Mouse (Mus musculus) bone marrow macrophage, adult 2 months (primary cell): ENCODE data around the gene Marveld1. TPM values are rescaled to one million over a fixed set of nuclear protein-coding genes. Genes with fewer than 3 reads are reported as not detected.

Source experiments
- H3K27ac ChIP-seq: 2 replicates; pipeline ENCODE4 v1.5.1; 2012; ENCODE audit warnings: low read depth, low read length; ENCODE audit not compliant: insufficient read depth
- H3K4me1 ChIP-seq: 2 replicates; pipeline ENCODE4 v1.6.1; 2012; ENCODE audit warnings: low read length; ENCODE audit not compliant: control insufficient read depth, insufficient read depth
- H3K4me3 ChIP-seq: 2 replicates; pipeline ENCODE4 v1.5.1; 2012; ENCODE audit warnings: mild to moderate bottlenecking, low read length, moderate library complexity; ENCODE audit not compliant: insufficient read depth
- CTCF ChIP-seq: IDR thresholded peaks from 2 replicates; pipeline ENCODE4 v1.5.1; 2012; ENCODE audit warnings: low read depth, mild to moderate bottlenecking, low read length, moderate library complexity
- POLR2A ChIP-seq: IDR thresholded peaks from 2 replicates; pipeline ENCODE4 v1.6.1; 2012; ENCODE audit warnings: mild to moderate bottlenecking, low read depth, low read length, borderline replicate concordance
- polyA plus RNA-seq: library from polyadenylated mRNA; stranded (reverse); fragments of >200 nt; gene quantifications from 2 replicates; pipeline ENCODE4 v1.2.4, GENCODE M21; 2012; ENCODE audit not compliant: missing spikeins, insufficient read depth, insufficient read length

The Marveld1 gene
- polyA plus RNA-seq, 1 experiment = 32.4 TPM

GRCm38 (mm10) chr19:42196378-42196777 is 49.2 kb downstream of the Marveld1 start:
- Histone ChIP-seq H3K4me1 (no peaks in the 10 kb centered on the region), H3K27ac (no peak overlapping the region), H3K4me3 (no peak overlapping the region)
- TF ChIP-seq POLR2A (no peak), CTCF (no peak)

GRCm38 (mm10) chr19:42197066-42197465 is 49.9 kb downstream of the Marveld1 start:
- TF ChIP-seq CTCF = no peak
- TF ChIP-seq POLR2A = no peak
- Histone ChIP-seq H3K4me1 (no peaks in the 10 kb centered on the region), H3K27ac (no peak overlapping the region), H3K4me3 (no peak overlapping the region)

GRCm38 (mm10) chr19:42198026-42198425 is 50.8 kb downstream of the Marveld1 start:
- no peak overlapping the region for H3K4me3 ChIP-seq
- no peak overlapping the region for H3K27ac ChIP-seq
- no peaks in the 10 kb centered on the region for H3K4me1 ChIP-seq
- TF ChIP-seq CTCF (no peak), POLR2A (no peak)

Other genes with a start within 250 kb of the Marveld1 start
- 256 and 259 TPM in 2 replicates for gene Pgam1, start 235.5 kb upstream of the Marveld1 start, polyA plus RNA-seq
- gene Exosc1, start 214.0 kb upstream of the Marveld1 start, polyA plus RNA-seq = 17.8 and 19.0 TPM in 2 replicates
- 43.9 and 44.3 TPM in 2 replicates for gene Zdhhc16, start 213.9 kb upstream of the Marveld1 start, polyA plus RNA-seq
- gene Mms19, start 166.2 kb upstream of the Marveld1 start, polyA plus RNA-seq = 43.7 and 57.0 TPM in 2 replicates
- gene Ubtd1, start 165.6 kb upstream of the Marveld1 start, polyA plus RNA-seq = 44.1 and 46.7 TPM in 2 replicates
- not detected in 2 replicates for gene Ankrd2, start 111.4 kb upstream of the Marveld1 start, polyA plus RNA-seq
- gene Hoga1, start 101.8 kb upstream of the Marveld1 start, polyA plus RNA-seq = 1.9 and 2.3 TPM in 2 replicates
- 0.54 TPM in 1 of 2 replicates, not detected in the other for gene 4933411K16Rik, start 95.2 kb upstream of the Marveld1 start, polyA plus RNA-seq
- 1.3 and 1.4 TPM in 2 replicates for gene Morn4, start 61.0 kb upstream of the Marveld1 start, polyA plus RNA-seq
- 42.6 and 44.6 TPM in 2 replicates for gene Pi4k2a, start 56.9 kb upstream of the Marveld1 start, polyA plus RNA-seq
- 16.9 and 21.3 TPM in 2 replicates for gene Avpi1, start 18.3 kb upstream of the Marveld1 start, polyA plus RNA-seq
- 30.7 and 32.3 TPM in 2 replicates for gene Zfyve27, start 16.6 kb downstream of the Marveld1 start, polyA plus RNA-seq
- not detected in 2 replicates for gene Sfrp5, start 54.9 kb downstream of the Marveld1 start, polyA plus RNA-seq
- gene Golga7b, start 100.2 kb downstream of the Marveld1 start, polyA plus RNA-seq = not detected in 2 replicates